Mouse (Mus musculus) liver, postnatal 0 days (tissue): ENCODE measurements around the gene Wnt9b. TPM values are rescaled to one million over a fixed set of nuclear protein-coding genes. Genes with fewer than 3 reads are reported as not detected.

Experiments
- ATAC-seq: fragments of 200-750 bp; cut with Nextera tagmentation; 2 replicates; pipeline ENCODE4 v1.8.0; 2017; ENCODE audit warnings: mild to moderate bottlenecking, moderate library complexity
- DNase-seq: peaks from one replicate; pipeline ENCODE4 v3.0.0-alpha.2; 2016
- H3K27ac ChIP-seq: fragments of 300-500 bp; sonication (generic); 2 replicates; pipeline ENCODE4 v1.5.1; 2014; ENCODE audit warnings: antibody characterized with exemption, moderate library complexity, mild to moderate bottlenecking, low read depth
- H3K27me3 ChIP-seq: fragments of 300-500 bp; sonication (generic); 2 replicates; pipeline ENCODE4 v1.6.1; 2014; ENCODE audit warnings: low read length, control low read depth, mixed read lengths; ENCODE audit not compliant: insufficient read depth
- H3K36me3 ChIP-seq: fragments of 300-500 bp; sonication (generic); replicated peaks from 2 replicates; pipeline ENCODE4 v1.6.1; 2014; ENCODE audit warnings: mild to moderate bottlenecking, control low read depth, low read length, moderate library complexity, mixed read lengths; ENCODE audit not compliant: insufficient read depth
- H3K4me1 ChIP-seq: fragments of 300-500 bp; sonication (generic); 2 replicates; pipeline ENCODE4 v1.6.1; 2014; ENCODE audit warnings: antibody characterized with exemption, mild to moderate bottlenecking, control low read depth; ENCODE audit not compliant: insufficient read depth
- H3K4me2 ChIP-seq: fragments of 300-500 bp; sonication (generic); 2 replicates; pipeline ENCODE4 v1.6.1; 2014; ENCODE audit warnings: low read depth, mild to moderate bottlenecking, low read length, moderate library complexity, mixed read lengths
- H3K4me3 ChIP-seq: fragments of 300-500 bp; sonication (generic); 2 replicates; pipeline ENCODE4 v1.5.1; 2014; ENCODE audit warnings: low read depth, low read length
- H3K9ac ChIP-seq: fragments of 300-500 bp; sonication (generic); replicated peaks from 2 replicates; pipeline ENCODE4 v1.6.1; 2014; ENCODE audit warnings: mild to moderate bottlenecking, moderate library complexity
- H3K9me3 ChIP-seq: fragments of 300-500 bp; sonication (generic); 2 replicates; pipeline ENCODE4 v1.6.1; 2016; ENCODE audit warnings: mild to moderate bottlenecking, control low read depth, low read length, mixed read lengths
- CTCF ChIP-seq: sonication (generic); IDR thresholded peaks from 2 replicates; pipeline ENCODE4 v1.5.1; 2016; ENCODE audit warnings: antibody characterized with exemption, low read depth
- EP300 ChIP-seq: IDR thresholded peaks from 2 replicates; pipeline ENCODE4 v1.6.1; 2016; ENCODE audit warnings: antibody characterized with exemption, low read depth, mild to moderate bottlenecking
- WGBS: fragments of 180-500 bp; shearing (Covaris S2); extraction: QIAGEN DNeasy Blood & Tissue Kit; methylation state at CpG from one replicate; pipeline ENCODE4 v1.1.7; 2014; ENCODE audit not compliant: insufficient replicate concordance; 5-methylcytosine and 5-hydroxymethylcytosine counted together
- polyA plus RNA-seq: library from polyadenylated mRNA; unstranded; fragments of >200 nt; fragmentation: Nextera tagmentation; extraction: Ambion mirVana; gene quantifications from 2 replicates; pipeline ENCODE4 v1.2.1, GENCODE M21; 2015

The Wnt9b gene
- polyA plus RNA-seq, 1 experiment from 2014 or later, result 0.20 TPM

DNA sequence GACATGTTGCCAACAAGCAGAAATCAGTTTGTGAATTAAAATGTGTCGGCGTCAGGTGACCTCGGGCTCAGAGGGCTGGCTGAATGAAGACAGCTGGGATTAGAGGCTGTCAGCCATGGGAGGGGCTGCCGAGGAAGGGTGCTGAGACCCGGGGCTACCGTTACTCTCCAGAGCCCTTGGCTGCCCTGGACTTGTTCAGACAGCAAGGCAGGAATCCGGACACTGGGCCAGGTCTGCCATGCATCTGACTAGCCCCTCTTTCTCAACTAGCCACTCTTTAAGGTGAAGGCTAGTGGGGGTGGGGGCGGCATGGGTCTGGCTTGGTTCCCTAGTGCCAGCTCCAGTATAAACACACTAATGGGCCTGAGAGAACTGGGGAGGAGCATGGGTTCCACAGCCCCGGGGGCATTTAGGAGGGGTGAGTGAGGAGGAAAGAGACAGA is 27.6 kb downstream of the Wnt9b start:
- Histone ChIP-seq H3K27ac (no peak overlapping the region), H3K4me2 (no peak overlapping the region), H3K9me3 (no peaks in the 10 kb centered on the region), H3K9ac (no peak overlapping the region), H3K27me3 (0 out of 2 replicates have a peak, but pooled peaks cover 3% of the 10 kb centered on the region), H3K4me1 (no peaks in the 10 kb centered on the region), H3K4me3 (no peak overlapping the region), H3K36me3 (no peaks in the 10 kb centered on the region)
- 39% methylated on average over 9 of the region's 9 CpGs for WGBS
- ATAC-seq, result no peak
- DNase-seq, result no peak
- TF ChIP-seq CTCF (no peak), EP300 (no peak)

DNA sequence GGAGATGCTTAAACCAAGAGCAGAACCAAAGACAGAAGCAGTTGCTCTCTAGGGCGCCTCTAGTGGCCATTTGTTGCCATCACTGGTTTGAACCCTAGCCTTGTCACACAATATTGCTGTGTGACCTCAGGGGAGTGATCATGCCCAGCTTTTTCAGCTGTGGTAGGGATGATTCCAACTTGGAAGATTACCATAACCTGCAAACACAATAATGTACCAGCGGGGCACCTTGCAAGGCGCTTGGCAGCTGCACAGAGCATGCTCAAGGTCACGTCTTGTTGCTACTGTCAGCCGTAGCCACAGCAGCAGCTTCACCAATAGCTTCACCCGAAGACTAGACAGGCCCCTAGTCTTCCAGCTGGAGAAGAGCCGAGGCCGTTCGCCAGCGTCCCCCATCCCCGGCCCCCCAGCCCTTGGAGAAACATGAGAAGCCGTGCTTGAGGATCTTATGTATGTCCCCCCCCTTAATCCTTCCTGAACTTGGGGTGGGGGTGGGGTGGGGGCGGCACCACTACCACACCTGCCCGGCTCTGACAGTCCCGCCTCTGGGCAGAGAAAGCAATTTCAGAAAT is 28.1 kb downstream of the Wnt9b start:
- WGBS, result 42% methylated on average over 15 of the region's 15 CpGs
- H3K27ac ChIP-seq, result no peak overlapping the region
- no peaks in the 10 kb centered on the region for H3K9me3 ChIP-seq
- TF ChIP-seq CTCF (peak; percentile 61), EP300 (no peak)
- no peaks in the 10 kb centered on the region for H3K4me1 ChIP-seq
- DNase-seq (no peak), ATAC-seq (no peak)
- H3K9ac ChIP-seq, result no peak overlapping the region
- H3K4me2 ChIP-seq, result no peak overlapping the region
- no peak overlapping the region for H3K4me3 ChIP-seq
- no peaks in the 10 kb centered on the region for H3K36me3 ChIP-seq
- H3K27me3 ChIP-seq, result 0 out of 2 replicates have a peak, but pooled peaks cover 3% of the 10 kb centered on the region

- H3K27ac ChIP-seq, result no peak overlapping the region
- ATAC-seq, result no peak
- no peak overlapping the region for H3K4me2 ChIP-seq
- no peaks in the 10 kb centered on the region for H3K36me3 ChIP-seq
- H3K9me3 ChIP-seq, result no peaks in the 10 kb centered on the region
- H3K4me3 ChIP-seq, result no peak overlapping the region
- no peak for TF ChIP-seq CTCF
- TF ChIP-seq EP300, result no peak
- WGBS, result 72% methylated on average over 5 of the region's 5 CpGs
- no peaks in the 10 kb centered on the region for H3K4me1 ChIP-seq
- H3K27me3 ChIP-seq, result 0 out of 2 replicates have a peak, but pooled peaks cover 3% of the 10 kb centered on the region
- no peak overlapping the region for H3K9ac ChIP-seq
- no peak for DNase-seq
Observed at GRCm38 (mm10) chr11:103719436-103719835, 30.2 kb downstream of the Wnt9b start.

DNA sequence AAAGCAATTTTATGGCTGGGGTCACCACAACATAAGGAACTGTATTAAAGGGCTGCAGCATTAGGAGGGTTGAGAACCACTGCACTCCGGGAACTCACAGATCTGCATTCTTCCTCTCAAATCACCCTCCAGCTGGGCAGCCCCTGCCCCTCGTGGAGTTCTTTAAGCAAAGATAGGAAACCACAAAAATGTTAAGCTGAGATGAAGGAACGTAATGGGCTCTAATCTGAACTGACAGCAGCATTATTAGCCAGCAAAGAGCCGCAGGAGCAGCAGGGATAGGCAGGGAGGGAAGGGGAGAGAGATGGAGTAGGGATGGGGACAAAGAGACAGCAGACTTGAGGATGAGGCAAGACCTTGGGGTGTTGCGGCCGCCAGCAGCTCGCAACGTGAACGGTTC is 32.6 kb downstream of the Wnt9b start:
- Histone ChIP-seq H3K9ac (no peak overlapping the region), H3K4me2 (no peak overlapping the region), H3K27ac (no peak overlapping the region), H3K9me3 (no peaks in the 10 kb centered on the region), H3K4me3 (no peak overlapping the region), H3K27me3 (0 out of 2 replicates have a peak, but pooled peaks cover 3% of the 10 kb centered on the region), H3K36me3 (no peaks in the 10 kb centered on the region), H3K4me1 (no peaks in the 10 kb centered on the region)
- TF ChIP-seq CTCF (no peak), EP300 (no peak)
- WGBS, result 53% methylated on average over 9 of the region's 9 CpGs
- DNase-seq, result no peak
- no peak for ATAC-seq

- DNase-seq, result no peak
- no peaks in the 10 kb centered on the region for H3K36me3 ChIP-seq
- TF ChIP-seq EP300, result no peak
- no peak for TF ChIP-seq CTCF
- no peaks in the 10 kb centered on the region for H3K27me3 ChIP-seq
- no peak overlapping the region for H3K27ac ChIP-seq
- H3K9me3 ChIP-seq, result no peaks in the 10 kb centered on the region
- H3K9ac ChIP-seq, result no peak overlapping the region
- no peaks in the 10 kb centered on the region for H3K4me1 ChIP-seq
- H3K4me3 ChIP-seq, result no peak overlapping the region
- 72% methylated on average over 2 of the region's 2 CpGs for WGBS
- no peak for ATAC-seq
- H3K4me2 ChIP-seq, result no peak overlapping the region
Observed at GRCm38 (mm10) chr11:103714074-103714473, 35.5 kb downstream of the Wnt9b start.

DNA sequence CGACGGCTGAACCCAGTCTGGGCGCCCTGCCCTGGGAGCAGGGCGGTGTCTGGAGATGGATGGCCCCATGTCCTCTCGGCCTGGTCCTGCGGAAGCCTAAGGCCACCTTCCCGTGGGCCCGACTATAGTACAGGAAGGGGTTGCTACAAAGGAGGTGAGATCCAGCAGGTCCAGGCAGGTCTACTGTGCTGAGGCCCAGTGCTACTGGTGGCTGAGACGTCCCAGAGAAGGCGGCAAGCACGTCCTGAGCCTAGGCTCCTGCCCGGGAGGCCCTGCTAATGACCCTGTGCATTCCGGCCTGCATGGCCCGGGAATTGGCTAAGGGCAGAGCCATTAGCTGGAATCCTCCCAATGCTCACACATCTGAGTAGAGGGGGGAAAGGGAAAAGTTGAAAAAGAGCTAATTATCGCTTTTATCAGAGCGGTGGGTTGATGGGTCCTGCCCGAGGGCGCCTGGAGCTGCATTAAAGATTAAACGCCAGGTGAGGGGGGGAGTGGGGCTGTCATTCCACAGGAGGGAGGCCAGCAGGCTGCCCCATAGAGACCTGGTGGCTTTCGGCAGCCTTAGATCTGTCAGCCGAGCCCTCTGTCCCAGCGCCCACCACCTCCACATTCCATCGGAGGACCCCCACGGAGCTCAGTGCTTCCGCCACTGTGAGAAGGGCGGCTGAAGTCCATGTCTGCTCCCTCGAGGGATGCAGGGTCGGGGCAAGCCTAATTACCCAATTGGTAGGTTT is 37.6 kb downstream of the Wnt9b start:
- Histone ChIP-seq H3K27me3 (no peaks in the 10 kb centered on the region), H3K4me1 (no peaks in the 10 kb centered on the region), H3K9me3 (no peaks in the 10 kb centered on the region), H3K4me2 (no peak overlapping the region), H3K4me3 (no peak overlapping the region), H3K27ac (no peak overlapping the region), H3K9ac (no peak overlapping the region), H3K36me3 (no peaks in the 10 kb centered on the region)
- no peak for ATAC-seq
- DNase-seq, result no peak
- no peak for TF ChIP-seq EP300
- TF ChIP-seq CTCF, result no peak
- 61% methylated on average over 28 of the region's 28 CpGs for whole genome bisulfite sequencing
